Mouse (Mus musculus) cerebellum, postnatal 25 days (tissue): ENCODE measurements around the gene Zfp651.

Experiments
- DNase-seq, 2 experiments: peaks; one replicate each; pipeline ENCODE4 v3.0.0; 2021; ENCODE audit warnings: mixed read lengths in 2 of 2

The Zfp651 gene

DNA sequence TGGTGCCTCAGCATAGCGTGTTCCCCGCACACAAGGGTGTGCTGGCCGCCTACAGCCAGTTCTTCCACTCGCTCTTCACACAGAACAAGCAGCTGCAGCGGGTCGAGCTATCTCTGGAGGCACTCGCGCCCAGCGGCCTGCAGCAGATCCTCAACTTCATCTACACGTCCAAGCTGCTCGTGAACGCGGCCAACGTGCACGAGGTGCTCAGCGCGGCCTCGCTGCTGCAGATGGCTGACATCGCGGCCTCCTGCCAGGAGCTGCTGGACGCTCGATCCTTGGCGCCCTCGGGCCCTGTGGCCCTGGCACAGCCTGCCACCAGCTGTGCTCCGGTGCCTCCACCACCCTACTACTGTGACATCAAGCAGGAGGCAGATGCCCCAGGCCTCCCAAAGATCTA lies 3.6 kb downstream of the Zfp651 start:
- DNase-seq, result peak in 1 of 2 experiments; percentile 24

DNA sequence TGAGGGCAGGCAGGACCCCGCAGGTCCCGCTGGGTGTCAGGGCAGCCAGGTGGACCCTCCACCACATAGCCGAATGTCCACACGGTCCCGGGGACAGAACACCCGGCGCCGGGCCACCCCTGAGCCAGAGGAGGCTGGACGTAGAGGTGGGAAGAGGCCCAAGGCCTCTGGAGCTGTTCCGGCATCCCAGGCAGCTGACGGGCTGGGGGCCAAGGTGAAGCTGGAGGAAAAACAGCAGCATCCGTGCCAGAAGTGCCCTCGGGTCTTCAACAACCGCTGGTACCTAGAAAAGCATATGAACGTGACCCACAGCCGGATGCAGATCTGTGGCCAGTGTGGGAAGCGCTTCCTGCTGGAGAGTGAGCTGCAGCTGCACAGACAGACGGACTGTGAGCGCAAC lies 4.6 kb downstream of the Zfp651 start:
- peak in 1 of 2 experiments; percentile 34 for DNase-seq

DNA sequence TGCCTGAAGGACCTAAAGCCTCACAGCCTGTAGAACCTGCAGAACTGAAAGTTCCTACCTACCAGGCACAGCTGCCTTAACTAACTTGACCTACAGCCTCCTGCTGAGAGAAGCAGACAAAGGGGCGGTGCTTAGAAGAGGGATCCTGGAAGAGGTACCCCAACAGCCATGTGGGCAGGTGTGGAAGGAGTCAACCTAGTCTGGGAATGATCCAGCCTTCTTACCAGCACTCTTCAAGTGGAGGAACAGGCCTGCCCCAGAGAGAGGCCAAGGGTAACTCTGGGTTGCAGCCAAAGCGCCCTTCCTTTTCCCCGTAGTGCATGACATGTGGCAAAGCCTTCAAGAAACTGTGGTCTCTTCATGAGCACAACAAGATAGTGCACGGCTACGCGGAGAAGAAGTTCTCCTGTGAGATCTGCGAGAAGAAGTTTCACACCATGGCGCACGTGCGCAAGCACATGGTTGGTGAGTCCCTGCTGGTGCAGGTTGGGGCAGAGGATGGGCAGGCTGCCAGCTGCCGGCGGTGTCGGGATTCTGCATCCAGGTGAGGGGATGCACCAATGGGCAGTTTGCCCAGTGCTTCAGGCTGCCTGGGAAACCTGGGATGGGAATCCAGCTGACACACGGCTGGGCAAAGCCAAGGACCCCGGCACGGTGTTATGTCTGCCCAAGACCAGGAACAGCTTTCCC lies 6.2 kb downstream of the Zfp651 start:
- DNase-seq, result peak in 1 of 2 experiments; percentile 59

DNA sequence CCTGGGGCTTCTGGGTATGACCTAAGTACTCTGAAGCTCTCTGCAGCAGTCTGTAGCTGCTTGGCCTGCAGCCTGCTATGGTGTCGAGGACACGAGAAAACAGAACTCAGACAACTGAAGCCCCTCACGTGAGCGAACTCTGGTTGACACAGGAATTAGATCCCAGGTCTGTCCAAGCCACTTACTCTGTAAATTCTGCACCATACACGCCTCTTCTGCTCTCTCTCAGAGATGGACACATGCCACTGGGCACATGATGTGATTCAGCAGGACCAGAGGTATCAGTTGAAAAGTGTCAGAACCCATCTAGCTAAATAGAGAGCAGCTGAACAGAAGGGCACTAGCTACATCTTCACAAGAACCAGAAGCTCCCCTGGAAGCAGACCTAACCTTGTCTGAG lies 13.3 kb downstream of the Zfp651 start:
- DNase-seq, result no peak

DNA sequence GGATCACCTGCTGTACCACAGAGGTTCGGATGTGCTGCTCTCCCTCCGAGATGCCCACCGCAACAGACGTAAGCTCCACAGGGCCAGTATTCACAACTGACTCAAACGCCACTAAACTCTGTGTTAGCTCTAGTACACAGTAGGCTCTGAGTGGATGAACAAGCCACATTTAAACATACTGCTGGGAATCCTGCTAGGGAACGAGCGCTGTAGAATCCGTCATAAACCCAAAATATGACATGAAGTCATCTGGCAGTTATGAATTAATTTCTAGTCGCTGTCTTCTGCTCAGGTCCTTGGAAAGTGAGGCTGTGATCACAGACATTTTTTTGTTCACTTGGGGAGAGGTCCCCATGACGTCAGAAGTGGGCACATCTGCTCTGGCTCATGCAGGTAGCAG lies 16.8 kb downstream of the Zfp651 start:
- no peak for DNase-seq

DNA sequence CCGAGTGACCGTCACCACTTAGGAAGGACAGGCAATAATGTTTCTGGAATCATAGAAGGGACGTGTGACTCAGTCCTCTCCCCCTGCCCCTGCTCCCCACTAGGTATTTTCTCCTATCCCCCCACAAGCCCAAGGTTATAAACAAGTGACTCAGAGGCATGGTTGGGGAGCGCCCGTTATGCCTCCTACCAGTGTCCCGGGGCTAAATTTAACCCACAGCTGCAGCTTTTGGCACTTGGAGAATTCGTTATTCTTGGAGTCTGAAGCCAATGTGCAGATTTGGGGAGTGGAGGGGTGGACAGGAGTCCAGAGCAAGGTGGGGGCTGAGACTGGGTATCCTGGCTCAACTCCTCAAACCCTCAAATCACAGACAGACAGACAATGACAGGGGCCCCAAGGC lies 17.4 kb downstream of the Zfp651 start:
- no peak for DNase-seq

DNA sequence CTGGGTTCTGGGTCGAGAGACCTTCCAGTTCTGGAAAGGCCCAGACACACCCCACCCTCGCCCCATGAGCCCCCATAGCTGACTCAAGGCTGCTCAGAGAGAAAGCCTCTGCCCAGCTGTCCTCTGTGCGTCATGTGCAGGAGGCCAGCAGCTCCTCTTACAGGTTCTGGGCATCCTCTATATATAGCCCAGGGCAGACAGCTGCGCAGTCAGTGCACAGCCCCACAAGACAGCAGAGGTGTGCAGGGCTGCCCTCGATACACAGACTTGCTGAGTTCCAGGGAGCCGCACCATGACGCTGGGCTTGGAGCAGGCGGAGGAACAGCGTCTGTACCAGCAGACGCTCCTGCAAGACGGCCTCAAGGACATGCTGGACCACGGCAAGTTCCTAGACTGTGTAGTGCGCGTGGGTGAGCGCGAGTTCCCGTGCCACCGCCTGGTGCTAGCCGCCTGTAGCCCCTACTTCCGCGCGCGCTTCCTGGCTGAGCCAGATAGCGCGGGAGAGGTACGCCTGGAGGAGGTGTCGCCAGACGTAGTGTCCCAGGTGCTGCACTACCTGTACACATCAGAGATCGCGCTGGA lies 18.4 kb downstream of the Zfp651 start, which contains the start of gene Klhl40:
TSS of gene Klhl40 (plus strand) at position 124 of the 582 bp plus-strand sequence.
- no peak for DNase-seq

DNA sequence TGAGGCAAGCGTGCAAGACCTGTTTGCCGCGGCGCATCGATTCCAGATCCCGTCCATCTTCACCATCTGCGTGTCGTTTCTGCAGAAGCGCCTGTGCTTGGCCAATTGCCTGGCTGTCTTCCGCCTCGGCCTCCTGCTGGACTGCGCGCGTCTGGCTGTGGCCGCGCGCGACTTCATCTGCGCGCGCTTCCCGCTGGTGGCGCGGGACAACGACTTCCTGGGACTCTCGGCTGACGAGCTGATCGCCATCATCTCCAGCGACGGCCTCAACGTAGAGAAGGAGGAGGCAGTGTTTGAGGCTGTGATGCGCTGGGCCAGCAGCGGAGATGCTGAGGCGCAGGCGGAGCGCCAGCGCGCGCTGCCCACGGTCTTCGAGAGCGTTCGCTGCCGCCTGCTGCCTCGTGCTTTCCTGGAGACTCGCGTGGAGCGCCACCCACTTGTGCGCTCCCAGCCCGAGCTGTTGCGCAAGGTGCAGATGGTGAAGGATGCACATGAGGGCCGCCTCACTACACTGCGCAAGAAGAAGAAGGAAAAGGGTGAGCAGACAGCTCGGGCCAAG lies 19.0 kb downstream of the Zfp651 start:
- DNase-seq, result peak in 1 of 2 experiments; percentile 44

DNA sequence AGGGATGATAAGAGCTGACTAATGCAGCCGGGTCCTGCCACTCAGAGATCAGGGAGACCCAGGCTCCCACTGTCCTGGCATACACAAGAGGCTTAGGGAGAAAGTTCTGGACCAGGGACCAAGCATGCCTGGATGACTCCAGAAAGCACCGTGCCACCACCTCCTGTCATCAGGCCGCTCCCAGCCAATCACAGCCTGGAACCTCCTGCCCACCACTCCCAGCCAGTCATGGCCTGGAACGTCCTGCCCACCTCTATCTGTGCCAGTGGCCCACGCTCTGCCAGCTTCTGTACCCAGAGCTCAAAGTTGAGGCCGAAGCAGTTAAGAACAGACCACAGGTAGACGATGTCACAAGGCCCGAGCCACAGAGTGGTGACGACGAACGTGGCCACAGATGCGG lies 25.7 kb downstream of the Zfp651 start:
- DNase-seq, result no peak

DNA sequence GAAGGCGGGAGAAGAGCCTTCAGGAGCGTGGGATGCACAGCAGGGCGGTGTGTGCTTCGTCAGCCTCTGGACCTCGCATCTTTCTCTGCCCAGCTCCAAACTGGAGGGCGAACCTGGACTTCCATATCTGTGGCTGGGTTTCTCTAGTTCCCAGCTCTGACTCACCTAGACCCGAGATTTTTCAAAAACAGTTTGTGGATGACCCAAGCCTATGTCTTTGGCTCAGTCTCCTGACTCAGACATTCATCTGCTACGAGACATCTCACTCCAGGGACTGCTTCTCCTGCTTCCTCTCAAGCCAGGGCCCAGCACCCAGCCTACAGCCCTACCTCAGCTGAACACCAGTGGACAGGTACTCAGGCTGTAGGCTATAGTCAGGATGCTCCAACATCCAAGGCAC lies 26.1 kb downstream of the Zfp651 start:
- no peak for DNase-seq

DNA sequence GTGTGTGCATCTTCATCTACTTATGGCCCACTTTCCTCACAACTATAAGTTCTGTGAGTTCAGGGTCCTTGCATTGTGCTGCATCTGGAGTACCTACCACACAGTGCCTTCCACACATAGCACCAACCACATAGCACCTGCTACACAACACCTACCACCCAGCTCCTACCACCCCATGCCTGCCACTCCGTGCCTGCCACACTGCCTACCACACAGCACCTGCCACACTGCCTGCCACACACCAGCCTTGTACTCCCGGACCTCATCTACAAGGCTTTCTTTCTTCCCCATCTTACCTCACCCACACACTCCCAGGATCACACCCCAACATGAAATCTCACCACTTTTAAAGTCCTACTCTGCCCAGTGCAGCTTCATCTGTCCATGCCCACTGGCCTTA lies 27.2 kb downstream of the Zfp651 start:
- no peak for DNase-seq

DNA sequence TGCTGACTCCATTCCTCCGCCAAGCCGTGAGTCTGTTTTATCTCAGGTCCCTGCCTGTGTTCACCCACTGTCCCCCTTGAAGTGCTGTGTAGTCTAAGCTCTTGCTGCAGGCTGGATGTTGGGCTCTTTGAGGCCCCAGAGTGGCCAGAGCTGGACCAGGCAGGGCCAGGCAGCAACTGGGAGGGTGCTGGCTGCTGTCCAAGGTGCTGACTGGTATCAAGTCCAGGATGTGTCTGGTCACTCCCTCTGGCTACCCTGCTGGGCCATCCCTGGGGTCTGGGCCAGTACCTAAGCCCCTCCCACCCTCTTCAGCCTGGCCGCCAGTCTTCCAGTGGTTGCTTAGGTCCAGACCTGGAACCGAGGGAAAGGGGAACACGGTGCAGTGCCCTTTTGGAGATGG lies 32.1 kb downstream of the Zfp651 start:
- DNase-seq, result peak; percentile 36 to 71

DNA sequence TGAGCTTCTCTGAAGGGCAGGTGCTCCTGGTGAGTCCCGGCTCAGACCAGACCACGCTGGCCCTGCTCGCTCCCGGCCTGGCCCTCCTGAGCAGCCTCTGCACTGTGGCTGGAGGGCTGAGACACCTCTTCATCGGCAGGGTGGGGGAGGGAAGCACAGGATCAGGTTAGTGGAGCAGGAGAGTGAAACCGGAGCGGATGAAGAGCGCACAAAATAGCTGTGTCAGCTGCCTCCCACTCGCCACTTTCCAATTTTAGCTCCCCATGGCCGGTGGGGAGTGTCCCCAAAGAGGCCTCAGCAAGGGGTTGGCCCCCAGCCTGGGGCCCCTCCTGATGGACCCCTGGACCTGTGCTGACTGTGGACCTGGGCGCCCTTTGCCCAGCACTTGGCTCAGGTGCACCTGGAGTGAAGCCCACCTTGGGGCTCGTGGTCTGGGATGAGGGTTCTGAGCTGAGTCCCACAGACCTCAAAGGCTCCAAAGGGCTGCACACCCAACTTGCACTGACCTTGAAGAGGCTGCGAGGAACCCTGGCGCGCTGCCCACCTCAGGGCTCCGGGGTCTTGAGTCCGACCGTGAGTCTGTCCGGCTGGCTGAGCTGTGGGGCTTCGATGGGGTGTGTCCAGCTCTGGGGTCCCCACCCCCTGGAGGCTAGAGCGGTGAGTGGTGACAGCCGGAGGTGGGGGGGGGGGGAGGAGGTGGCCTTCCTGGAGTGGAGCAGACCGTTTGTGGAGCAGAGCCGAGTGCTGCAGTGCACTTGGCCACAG lies 32.8 kb downstream of the Zfp651 start, which contains the start of gene Hhatl:
TSS of gene Hhatl (minus strand) at position 751 of the 765 bp plus-strand sequence.
- DNase-seq, result peak in 1 of 2 experiments; percentile 28

DNA sequence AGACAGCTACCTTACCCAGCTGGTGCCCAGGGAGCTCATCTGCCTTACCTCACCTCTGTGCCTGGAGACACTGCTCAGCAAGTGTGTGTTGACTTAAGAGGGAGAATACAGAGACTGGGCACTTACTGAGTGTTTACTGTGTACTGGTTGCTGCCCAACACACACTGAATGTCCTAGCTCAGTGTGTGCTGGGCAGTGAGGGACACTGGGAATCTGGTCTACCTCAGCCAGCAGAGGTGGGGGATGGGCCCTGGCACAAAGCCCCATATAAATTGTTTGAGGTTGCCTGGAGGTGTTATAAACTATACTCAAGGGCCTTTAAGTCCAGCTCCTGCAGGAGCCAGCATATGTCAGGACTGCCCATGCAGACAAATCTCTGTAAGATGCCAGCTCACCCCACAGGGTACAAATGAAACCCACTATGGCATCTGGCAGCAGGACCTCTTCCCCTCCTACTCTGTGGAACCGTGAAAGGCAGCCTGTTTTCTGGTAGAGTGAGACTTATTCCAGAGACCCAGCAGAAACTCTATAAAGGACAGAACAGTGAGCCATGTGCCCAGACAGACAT lies 35.9 kb downstream of the Zfp651 start:
- peak in 1 of 2 experiments; percentile 52 for DNase-seq

DNA sequence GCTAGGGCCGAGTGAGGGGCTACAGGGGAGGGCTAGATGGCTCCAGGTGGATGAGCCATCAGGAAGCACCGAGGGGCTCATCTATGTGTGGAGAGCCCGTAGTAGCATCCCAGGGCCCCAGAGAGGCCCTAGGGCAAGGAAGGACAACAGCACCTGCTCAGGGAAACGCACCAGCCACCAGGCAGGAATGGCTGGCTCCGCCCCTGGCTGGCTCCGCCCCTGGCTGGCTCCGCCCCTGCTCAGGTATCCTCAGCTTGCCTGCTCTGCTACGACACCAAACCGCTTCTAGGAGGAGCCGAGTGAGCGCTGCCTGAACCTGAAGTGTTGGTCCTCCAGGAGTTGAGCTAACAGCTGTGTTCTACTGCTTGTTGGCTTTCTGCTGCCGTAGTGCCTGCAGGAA lies 38.6 kb downstream of the Zfp651 start:
- no peak for DNase-seq

DNA sequence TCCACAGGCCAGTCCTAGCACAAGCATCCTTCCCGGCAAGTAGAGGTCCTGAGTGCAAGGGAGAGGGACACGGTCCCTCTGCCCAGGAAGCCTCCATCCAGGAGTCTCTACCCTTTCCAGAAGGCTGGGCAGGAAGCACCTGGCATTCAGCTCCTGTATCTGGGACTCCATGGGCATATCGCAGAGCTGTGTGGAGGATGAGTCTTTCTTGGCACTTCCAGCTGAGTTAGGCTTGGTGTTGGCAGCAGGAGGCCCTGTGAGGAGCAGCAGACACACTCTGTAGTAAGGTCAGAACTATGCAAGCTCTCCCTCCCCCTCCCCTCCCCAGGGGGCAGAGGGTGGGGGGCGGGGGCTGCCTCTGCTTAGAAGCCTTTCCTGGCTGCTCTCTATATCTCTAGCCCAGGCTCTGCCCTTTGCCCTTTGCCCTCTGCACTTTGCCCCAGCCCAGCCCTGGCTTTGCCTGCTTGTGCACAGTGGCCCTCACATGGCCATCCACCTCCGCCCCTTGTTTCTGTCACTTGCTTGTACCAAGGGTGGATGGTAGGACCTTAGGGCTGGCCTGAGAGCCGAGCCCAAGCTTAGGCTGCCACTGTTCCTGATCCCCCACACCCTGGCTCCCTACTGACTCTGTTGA lies 39.9 kb downstream of the Zfp651 start:
- no peak for DNase-seq

DNA sequence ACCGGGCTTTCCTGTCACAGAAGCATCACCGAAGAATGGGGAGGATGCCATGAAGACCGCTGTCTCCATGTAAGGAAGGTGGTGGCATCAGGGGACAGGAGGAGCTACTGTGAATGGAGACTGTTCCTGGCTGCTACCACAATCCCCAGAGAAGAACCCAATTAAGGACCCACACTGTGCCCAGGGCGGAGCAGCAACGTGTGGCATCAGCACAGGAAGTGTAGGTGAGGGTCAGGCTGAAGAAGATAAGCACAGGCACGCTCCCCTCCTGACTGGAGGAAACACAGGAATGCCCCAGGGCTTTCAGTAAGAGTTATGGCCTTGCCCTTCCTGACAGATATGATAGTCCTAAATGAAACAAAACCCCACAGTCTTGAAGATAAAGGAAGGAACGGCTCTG lies 43.6 kb downstream of the Zfp651 start:
- DNase-seq, result no peak

DNA sequence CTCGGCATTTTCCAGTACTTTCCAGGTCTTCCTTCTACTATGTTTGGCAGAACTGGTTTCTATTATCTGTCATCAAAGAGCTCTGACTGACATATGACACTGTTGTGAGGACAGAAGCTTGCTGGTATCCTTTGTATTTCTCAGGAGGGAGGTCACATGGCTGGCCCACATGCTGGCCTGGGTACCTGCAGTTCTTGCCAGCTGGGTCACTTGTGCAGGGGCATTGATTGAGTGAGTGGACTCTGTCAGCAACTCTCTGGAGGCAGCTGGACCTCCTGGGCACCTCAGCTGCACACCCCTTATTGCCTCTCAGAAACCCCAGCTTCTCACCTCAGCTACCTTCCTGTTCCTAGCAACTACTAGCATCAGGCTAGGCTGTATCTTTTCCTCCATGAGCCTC lies 48.4 kb downstream of the Zfp651 start:
- no peak for DNase-seq

DNA sequence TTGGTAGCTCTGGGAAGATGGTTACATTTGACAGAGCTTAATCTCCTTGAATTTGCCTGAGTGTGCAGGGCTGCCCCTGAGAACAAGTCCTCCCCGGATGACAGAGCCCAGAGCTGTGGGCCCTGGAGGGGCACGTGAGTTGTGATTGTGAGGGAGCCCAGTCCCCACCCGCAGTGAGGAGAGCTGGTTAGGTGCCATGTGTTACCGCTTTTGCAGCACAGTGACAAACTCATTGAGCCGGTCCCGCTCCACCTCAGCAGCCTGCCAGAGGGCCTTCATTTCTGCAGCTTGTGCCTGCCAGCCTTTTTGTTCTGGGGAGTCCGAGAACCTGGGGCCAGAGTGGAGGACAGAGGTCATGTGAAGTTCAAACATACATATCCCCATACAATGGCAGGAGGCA lies 48.8 kb downstream of the Zfp651 start:
- peak; percentile 42 to 60 for DNase-seq

DNA sequence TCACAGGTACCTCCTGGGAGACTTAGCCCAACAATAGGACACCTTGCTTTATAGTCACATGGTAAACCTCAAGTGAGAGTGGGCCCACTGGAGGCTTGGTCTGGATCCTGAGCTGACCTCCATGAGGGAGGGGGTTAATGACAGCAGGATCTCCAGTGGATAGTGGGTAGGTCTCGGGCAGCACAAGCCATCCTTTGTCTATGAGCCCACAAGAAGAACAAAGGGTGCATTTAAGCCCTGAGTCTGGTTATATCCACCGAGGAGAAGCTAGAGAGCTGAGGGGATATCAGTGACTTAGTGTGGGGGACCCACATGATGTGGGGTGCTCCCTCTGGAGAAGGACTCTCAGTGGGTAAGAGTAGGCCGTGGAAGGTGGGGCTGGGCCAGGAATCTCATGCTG lies 49.4 kb downstream of the Zfp651 start:
- no peak for DNase-seq

DNA sequence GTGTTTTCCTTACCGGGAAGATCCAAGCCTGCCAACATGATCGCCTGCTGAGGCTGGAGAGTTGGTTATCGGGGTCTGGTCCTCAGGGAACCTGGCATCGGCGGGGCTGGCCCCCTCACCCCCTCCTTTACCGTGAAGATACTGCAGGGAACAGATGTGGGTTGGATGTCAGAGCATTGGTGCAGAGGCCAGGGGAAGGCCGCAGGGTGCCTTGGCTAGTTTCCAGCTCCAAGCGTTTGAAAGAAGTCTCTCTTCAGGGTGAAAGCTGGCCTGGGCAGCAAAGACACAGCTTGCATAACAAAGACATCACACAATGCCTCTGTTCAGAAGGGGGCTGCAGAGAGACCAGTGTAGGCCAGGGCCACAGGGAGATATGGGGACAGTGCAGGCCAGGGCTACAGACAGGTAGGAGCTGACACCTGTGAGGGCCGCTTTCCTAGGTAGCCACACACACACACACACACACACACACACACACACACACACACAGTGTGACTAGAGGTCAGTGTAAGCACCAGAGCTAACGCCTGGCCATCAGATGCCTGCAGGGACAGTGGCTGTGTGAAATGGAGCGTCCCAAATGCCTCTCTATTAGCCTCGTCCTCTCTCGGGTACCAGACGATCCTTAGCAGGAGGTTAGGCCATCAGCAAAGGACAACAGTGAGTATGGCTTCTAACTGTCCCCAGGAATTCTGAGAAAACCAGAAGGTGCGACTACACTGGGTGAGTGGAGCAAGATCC lies 51.1 kb downstream of the Zfp651 start:
- peak; percentile 50 to 61 for DNase-seq

DNA sequence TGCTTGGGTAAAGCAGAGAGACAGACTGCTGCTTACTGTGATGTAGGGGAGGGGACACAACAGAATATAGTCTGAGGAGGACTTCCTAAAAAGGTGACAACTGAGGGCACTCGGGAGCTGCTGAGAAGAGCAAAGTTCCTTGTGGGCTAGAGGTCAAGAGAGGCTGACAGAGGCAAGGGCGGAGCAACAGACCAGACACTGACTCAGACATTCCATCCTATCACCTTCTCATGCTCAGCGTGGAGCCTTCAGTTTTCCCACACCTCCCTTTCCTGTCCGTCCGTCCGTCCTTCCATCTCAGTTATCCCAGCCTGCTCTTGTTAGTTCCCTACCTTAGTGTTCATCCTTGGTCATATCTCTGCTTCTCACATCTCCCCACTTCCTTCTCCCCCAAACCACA lies 56.1 kb downstream of the Zfp651 start:
- DNase-seq, result no peak
